Mouse (Mus musculus): ENCODE data around the gene Plod1. TPM values are rescaled to one million over a fixed set of nuclear protein-coding genes. Genes with fewer than 3 reads are reported as not detected.

Plod1 gene
- polyA plus RNA-seq, 1 experiment from 2014 or later, result 48.4 TPM

DNA sequence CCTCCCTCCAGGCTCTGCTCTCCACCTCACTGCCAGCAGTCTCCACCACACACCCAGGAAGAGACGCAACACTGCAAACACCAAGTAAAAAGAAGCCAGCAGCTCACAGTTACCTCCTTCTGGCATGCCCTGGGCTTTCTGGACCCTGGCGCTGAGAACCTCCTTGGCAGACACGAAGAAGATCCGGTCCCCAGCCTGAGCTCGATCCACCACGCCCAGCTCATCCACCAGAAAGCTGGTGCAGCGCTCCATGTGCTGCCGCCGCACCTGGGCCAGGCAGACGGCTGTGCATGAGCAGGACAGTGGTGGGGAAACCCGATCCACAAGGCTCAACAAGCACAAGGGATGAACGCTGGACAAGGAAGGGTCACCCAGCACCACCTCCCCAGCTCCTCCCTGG, 50.4 kb downstream of the Plod1 start:
- no peaks in the 10 kb centered on the region for H3K4me1 ChIP-seq
- 91% methylated on average over 12 of the region's 12 CpGs for WGBS

DNA sequence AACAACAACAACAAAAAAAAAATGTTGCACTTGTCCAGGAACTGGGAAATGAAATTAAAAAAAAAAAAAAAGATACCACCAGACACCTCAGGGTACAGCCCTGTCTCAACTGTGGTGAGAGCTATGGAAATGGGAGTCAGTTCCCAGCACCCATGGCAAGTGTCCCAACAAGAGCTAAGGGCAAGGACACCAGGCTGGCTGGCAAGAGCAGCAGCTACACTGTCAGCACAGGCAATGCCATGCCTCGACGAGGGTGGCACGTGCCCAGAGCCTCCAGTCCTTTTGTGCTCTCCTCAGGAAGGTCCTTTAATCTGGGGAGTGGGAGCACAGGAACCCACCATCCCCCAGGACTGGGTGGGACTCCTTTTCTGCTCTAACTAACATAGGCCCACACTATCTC, 52.4 kb downstream of the Plod1 start:
- no peak overlapping the region for H3K4me3 ChIP-seq
- H3K4me2 ChIP-seq, result no peak overlapping the region
- no peak overlapping the region for H3K27ac ChIP-seq
- peaks cover 79% of the 10 kb centered on the region for H3K36me3 ChIP-seq
- ATAC-seq (ENCODE audit: borderline replicate concordance, extremely low read depth, low FRiP score, low TSS enrichment), result no peak
- WGBS, result 88% methylated on average over 3 of the region's 3 CpGs
- no peaks in the 10 kb centered on the region for H3K4me1 ChIP-seq
- H3K9ac ChIP-seq, result no peak overlapping the region
- H3K9me3 ChIP-seq, result no peaks in the 10 kb centered on the region
- no peaks in the 10 kb centered on the region for H3K27me3 ChIP-seq

More for the DNA sequence above, 50.4 kb downstream of the Plod1 start:
- Histone ChIP-seq H3K9ac (no peak overlapping the region), H3K4me2 (no peak overlapping the region), H3K9me3 (no peaks in the 10 kb centered on the region), H3K27me3 (no peaks in the 10 kb centered on the region), H3K36me3 (peaks cover 82% of the 10 kb centered on the region), H3K27ac (no peak overlapping the region), H3K4me3 (no peak overlapping the region)
- no peak for ATAC-seq (ENCODE audit: borderline replicate concordance, extremely low read depth, low FRiP score, low TSS enrichment)

DNA sequence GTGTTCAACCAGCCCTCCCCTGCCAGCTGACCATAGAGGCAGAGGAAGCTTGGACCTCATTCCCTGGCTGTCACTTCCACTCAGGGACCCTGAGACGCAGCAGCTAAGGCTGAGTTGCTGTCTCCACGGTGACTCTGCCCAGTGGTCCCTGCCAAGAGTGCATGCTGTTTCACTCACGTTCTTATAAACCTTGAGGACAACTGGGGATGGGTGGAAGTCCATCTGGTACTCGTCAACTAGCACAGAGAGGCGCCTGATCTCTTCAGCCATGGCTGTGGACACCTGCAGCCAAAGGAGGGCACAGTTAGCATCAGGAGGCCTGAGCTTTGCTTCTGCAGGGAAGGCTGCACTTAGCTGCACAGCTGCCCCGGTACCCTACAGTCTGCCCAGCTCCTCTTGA, 53.5 kb downstream of the Plod1 start:
- Histone ChIP-seq H3K27ac (no peak overlapping the region), H3K4me2 (no peak overlapping the region), H3K4me3 (no peak overlapping the region), H3K36me3 (peaks cover 80% of the 10 kb centered on the region), H3K27me3 (no peaks in the 10 kb centered on the region), H3K9me3 (no peaks in the 10 kb centered on the region), H3K4me1 (no peaks in the 10 kb centered on the region), H3K9ac (no peak overlapping the region)
- 75% methylated on average over 6 of the region's 6 CpGs for WGBS
- no peak for ATAC-seq (ENCODE audit: borderline replicate concordance, extremely low read depth, low FRiP score, low TSS enrichment)

DNA sequence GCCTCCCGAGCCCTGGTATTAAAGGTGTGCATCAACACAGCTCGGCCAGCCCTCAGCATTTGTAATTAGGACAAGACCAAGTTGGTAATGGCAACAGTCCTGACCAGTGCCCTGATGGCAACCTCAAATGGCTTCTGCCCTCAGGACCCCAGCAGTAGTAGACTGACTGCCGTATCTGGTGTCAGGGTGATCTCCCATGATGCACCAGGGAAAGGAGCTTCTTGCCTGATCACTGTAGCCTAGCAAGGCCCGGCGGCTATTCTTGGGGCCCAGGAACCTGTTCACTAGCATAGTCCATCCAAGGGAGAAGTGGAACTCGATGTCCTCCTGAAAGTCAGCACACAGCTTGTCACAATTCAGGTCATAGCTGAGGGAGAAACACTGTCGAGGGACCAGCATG, 54.8 kb downstream of the Plod1 start:
- ATAC-seq (ENCODE audit: borderline replicate concordance, extremely low read depth, low FRiP score, low TSS enrichment), result no peak
- H3K4me2 ChIP-seq, result no peak overlapping the region
- no peaks in the 10 kb centered on the region for H3K4me1 ChIP-seq
- no peak overlapping the region for H3K27ac ChIP-seq
- H3K4me3 ChIP-seq, result no peak overlapping the region
- H3K9ac ChIP-seq, result no peak overlapping the region
- WGBS, result 92% methylated on average over 7 of the region's 7 CpGs
- peaks cover 72% of the 10 kb centered on the region for H3K36me3 ChIP-seq
- no peaks in the 10 kb centered on the region for H3K27me3 ChIP-seq
- H3K9me3 ChIP-seq, result no peaks in the 10 kb centered on the region

DNA sequence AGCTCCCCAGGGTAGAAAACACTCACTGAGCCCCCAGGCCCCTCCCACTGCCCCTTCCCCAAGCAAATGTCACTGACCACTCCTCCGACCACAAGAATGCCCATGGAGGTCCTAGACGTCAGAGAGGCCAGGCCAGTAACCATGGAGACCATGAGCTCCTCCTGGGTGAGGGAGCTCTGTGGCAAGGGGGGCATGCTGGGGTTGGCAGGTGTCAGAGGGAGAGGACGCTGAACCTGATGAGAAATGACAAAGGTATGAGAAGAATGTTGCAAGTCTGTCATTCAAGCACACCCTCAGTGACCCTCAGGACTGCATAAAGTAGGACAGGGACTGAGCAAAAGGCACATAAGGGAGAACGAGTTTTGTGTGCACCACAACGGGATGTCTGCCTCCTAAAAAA, 56.7 kb downstream of the Plod1 start:
- no peaks in the 10 kb centered on the region for H3K9me3 ChIP-seq
- peaks cover 73% of the 10 kb centered on the region for H3K36me3 ChIP-seq
- no peak for ATAC-seq (ENCODE audit: borderline replicate concordance, extremely low read depth, low FRiP score, low TSS enrichment)
- H3K27ac ChIP-seq, result no peak overlapping the region
- no peaks in the 10 kb centered on the region for H3K27me3 ChIP-seq
- 41% methylated on average over 5 of the region's 5 CpGs for WGBS
- no peak overlapping the region for H3K4me2 ChIP-seq
- no peak overlapping the region for H3K9ac ChIP-seq
- no peaks in the 10 kb centered on the region for H3K4me1 ChIP-seq
- H3K4me3 ChIP-seq, result no peak overlapping the region

DNA sequence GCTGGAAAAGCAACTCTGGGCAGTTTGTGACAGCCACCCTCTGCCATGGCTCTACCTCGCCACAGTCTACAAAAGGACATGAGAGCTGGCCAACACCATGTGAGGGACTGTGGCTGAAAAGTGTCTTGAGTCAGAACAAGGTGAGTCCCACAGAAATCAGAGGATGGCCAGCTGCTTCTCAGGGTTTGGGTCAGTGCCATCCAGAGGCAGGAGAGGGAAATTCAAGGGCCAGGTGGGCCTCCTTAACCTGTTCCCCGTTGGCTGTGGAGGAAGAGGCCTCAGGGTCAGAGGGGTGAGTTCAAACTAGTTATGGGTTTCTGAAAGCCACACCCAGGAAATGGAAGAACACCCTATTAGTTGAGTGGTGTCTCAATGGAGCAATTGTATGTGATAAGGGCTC, 57.1 kb downstream of the Plod1 start:
- Histone ChIP-seq H3K36me3 (peaks cover 74% of the 10 kb centered on the region), H3K9ac (no peak overlapping the region), H3K27ac (no peak overlapping the region), H3K4me3 (no peak overlapping the region), H3K27me3 (no peaks in the 10 kb centered on the region), H3K9me3 (no peaks in the 10 kb centered on the region), H3K4me1 (no peaks in the 10 kb centered on the region), H3K4me2 (no peak overlapping the region)
- WGBS, result 62% methylated on average over 2 of the region's 2 CpGs
- no peak for ATAC-seq (ENCODE audit: borderline replicate concordance, extremely low read depth, low FRiP score, low TSS enrichment)

DNA sequence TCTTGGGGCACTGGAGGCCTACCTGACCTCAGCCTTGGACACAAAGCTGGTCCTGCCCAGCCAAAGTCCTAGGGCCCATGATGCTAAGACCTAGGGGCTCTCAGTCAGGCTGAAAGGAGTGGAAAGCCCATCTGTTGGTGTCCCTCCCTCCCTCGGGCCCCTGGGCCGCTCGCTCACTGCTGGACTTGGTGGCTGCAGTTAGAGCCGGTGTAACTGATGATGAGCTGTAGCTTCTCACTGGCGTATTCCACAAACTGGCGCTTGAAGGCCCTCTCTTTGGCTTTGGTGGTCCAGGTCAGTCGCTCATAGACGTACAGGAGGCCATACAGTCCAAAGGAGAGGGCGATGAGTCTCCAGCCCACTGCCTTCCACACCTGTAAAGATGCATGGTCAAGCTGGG, 58.0 kb downstream of the Plod1 start:
- Histone ChIP-seq H3K27me3 (no peaks in the 10 kb centered on the region), H3K9ac (no peak overlapping the region), H3K36me3 (peaks cover 80% of the 10 kb centered on the region), H3K4me3 (no peak overlapping the region), H3K4me1 (no peaks in the 10 kb centered on the region), H3K27ac (no peak overlapping the region), H3K4me2 (no peak overlapping the region), H3K9me3 (no peaks in the 10 kb centered on the region)
- no peak for ATAC-seq (ENCODE audit: borderline replicate concordance, extremely low read depth, low FRiP score, low TSS enrichment)
- 96% methylated on average over 9 of the region's 9 CpGs for WGBS

DNA sequence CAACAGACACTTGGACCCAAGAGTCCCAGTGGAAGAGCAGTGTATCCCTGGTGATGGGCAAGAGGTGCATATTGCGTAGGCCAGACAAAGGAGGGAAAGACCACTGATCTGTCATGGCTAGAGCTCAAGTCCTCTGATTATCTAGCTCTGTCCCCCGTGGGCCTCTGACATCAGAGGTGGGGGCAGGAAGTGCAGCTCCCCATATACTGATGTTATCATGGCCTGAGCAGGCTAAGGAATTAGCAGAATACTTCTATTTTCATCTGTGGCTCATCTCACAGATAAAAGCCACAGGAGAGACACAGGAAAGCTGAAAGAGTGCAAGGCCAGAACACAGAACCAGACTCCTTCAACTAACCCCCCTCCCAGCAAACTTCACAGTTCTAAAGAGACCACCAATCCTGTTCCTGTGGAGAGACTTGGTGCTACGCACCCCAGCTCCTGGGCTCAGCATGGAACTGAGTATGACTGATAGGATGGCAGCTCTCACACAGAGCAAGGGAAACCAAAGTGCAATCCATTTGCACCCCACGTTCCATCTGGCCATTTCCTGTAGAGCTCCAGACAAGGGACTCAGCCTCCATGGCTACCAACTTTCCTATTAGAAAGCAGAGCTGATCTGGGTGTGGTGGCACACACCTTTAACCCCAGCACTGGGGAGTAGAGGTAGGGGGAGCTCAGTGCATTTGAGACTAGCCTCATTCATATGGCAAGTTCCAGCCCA, 60.6 kb downstream of the Plod1 start:
- no peak overlapping the region for H3K27ac ChIP-seq
- no peak overlapping the region for H3K9ac ChIP-seq
- 81% methylated on average over 4 of the region's 4 CpGs for WGBS
- no peak overlapping the region for H3K4me3 ChIP-seq
- peaks cover 79% of the 10 kb centered on the region for H3K36me3 ChIP-seq
- no peak overlapping the region for H3K4me2 ChIP-seq
- H3K4me1 ChIP-seq, result no peaks in the 10 kb centered on the region
- no peaks in the 10 kb centered on the region for H3K9me3 ChIP-seq
- H3K27me3 ChIP-seq, result no peaks in the 10 kb centered on the region
- no peak for ATAC-seq (ENCODE audit: borderline replicate concordance, extremely low read depth, low FRiP score, low TSS enrichment)

DNA sequence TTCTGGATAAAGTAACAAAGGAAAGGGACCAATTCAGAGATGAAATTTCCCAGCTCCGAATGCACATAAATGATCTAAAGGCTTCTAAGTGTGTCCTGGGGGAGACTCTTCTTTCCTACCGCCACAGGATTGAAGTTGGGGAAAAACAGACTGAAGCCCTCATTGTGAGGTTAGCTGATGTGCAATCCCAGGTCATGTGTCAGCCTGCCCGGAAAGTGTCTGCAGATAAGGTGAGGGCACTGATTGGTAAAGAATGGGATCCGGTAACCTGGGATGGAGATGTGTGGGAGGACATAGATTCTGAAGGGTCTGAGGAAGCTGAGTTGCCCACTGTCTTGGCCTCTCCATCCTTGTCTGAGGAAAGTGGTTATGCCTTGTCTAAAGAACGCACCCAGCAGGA, 67.3 kb downstream of the Plod1 start:
- no peak for ATAC-seq (ENCODE audit: borderline replicate concordance, extremely low read depth, low FRiP score, low TSS enrichment)
- Histone ChIP-seq H3K9me3 (no peaks in the 10 kb centered on the region), H3K36me3 (peaks cover 41% of the 10 kb centered on the region), H3K4me2 (peak overlapping the region; percentile 69), H3K27ac (0 out of 2 replicates have a peak overlapping the region, but pooled peaks have one; percentile 68), H3K4me3 (peak overlapping the region; percentile 66), H3K4me1 (peaks cover 20% of the 10 kb centered on the region), H3K9ac (peak overlapping the region; percentile 46), H3K27me3 (no peaks in the 10 kb centered on the region)
- WGBS, result 4% methylated on average over 5 of the region's 5 CpGs

DNA sequence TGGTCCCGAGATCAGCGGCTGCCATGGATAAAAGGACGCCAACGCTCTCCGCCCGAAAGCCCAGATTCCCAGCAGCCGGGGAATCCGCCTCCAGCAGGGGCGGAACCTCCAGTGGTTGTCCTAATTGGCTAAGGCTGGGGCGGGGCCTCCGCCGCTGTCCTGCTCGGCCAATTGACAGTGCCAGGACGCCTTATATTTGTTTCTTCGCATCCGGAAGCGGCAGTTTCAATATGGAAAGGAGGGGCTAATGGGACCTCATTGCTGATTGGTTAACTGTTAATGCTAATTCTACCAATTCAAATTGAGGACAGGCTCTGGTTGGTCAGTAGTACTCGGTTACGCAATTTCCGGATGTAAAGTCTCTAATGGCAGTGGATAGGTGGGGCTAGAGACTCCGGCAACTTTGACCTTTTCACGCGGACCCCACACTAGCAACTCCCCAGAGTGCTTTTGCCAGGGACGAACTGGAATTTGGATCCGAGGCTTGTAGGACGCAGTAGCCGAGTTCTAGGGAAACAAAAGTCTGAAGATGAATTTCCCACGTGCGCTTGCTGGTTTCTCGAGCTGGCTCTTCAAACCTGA, 68.0 kb downstream of the Plod1 start, which contains the start of the genes Miip and Fv1:
TSS of gene Miip (minus strand) at position 367 of the 582 bp plus-strand sequence.
TSS of gene Fv1 (plus strand) at position 530 of the 582 bp plus-strand sequence.
- H3K4me2 ChIP-seq, result peak within 1 kb of the TSS; percentile 69
- no peaks in the 10 kb centered on the region for H3K27me3 ChIP-seq
- peak within 1 kb of the TSS; percentile 66 for H3K4me3 ChIP-seq
- H3K4me1 ChIP-seq, result peaks cover 20% of the 10 kb centered on the region
- under 1% methylated on average over 30 of the region's 30 CpGs for WGBS
- ATAC-seq (ENCODE audit: borderline replicate concordance, extremely low read depth, low FRiP score, low TSS enrichment), result peak; percentile 97
- no peaks in the 10 kb centered on the region for H3K9me3 ChIP-seq
- peaks cover 34% of the 10 kb centered on the region for H3K36me3 ChIP-seq
- H3K9ac ChIP-seq, result peak within 1 kb of the TSS; percentile 75
- peak within 1 kb of the TSS; percentile 77 for H3K27ac ChIP-seq

DNA sequence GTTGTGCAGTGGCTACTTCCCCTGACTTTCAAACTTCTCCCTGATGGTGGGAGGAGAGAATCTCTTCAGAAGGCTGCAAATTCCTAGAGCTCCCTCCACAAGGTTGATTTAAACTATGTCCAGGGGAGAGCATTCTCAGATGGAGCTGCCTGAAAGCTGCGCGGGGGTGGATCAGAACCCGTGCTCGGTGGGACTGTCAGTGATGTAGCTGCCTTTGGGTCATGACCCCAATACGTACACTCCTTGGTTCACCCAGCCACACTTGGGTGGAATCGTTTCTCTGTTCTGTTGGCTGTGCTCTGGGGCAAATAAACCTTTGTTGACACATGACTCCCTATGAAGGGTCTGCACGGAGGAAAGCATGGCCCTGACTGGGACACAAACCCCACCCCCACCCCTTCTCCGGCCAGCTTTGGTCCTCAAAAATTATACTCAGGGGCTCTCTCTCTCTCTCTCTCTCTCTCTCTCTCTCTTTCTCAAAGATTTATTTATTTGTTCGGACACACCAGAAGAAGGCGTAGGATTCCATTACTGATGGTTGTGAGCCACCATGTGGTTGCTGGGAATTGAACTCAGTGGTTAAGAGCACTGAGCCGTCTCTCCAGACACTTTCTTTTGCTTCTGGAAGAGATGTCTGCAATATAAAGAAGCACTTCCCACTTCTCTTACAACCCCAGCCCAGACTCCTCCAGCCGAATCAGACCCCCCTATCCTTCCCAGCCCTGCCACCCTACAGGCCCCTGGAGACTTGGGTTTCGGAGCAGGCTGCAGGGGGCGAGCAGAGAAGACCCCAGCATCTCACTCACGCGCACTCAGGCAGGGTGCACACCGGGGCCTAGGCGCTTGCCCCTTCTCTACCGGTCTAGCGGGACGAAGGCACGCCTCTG, 68.8 kb downstream of the Plod1 start:
- no peaks in the 10 kb centered on the region for H3K9me3 ChIP-seq

More for the DNA sequence above, 68.8 kb downstream of the Plod1 start:
- Histone ChIP-seq H3K27ac (peak overlapping the region; percentile 77), H3K9ac (peak overlapping the region; percentile 75), H3K4me2 (peak overlapping the region; percentile 60), H3K27me3 (no peaks in the 10 kb centered on the region), H3K4me3 (peak overlapping the region; percentile 66), H3K4me1 (peaks cover 20% of the 10 kb centered on the region), H3K36me3 (peaks cover 29% of the 10 kb centered on the region)
- WGBS, result 4% methylated on average over 22 of the region's 22 CpGs
- ATAC-seq (ENCODE audit: borderline replicate concordance, extremely low read depth, low FRiP score, low TSS enrichment), result 0 out of 2 replicates have a peak, but pooled peaks have one; percentile 1

All from lung, embryonic 15.5 days (tissue).